Mouse (Mus musculus) megakaryocyte, embryonic 14.5 days (primary cell): Measurements from ENCODE around the gene Rbbp6.

Experiments
- FLI1 ChIP-seq: IDR thresholded peaks from 2 replicates; pipeline ENCODE4 v1.6.1; 2012; ENCODE audit warnings: low read length, inconsistent platforms, mixed read lengths
- GATA1 ChIP-seq: IDR thresholded peaks from 3 replicates; pipeline ENCODE4 v1.6.1; 2012; ENCODE audit warnings: mixed read lengths, low read length, inconsistent platforms, borderline replicate concordance

- TF ChIP-seq FLI1, result no peak
- TF ChIP-seq GATA1, result no peak
These were observed 48.0 kb downstream of the Rbbp6 start for GRCm38 (mm10) chr7:123013466-123013865.
